Mouse (Mus musculus): ENCODE measurements around the gene Defa35. TPM values are rescaled to one million over a fixed set of nuclear protein-coding genes. Genes with fewer than 3 reads are reported as not detected.
"Not testable (repeated sequence)": the region's sequence is repeated elsewhere in the genome, so short reads cannot be mapped to it uniquely, and the experiment has no call there.

Gene Defa35
- not detected in 2 replicates for polyA plus RNA-seq (2016; fragmentation: Nextera tagmentation; extraction: Ambion mirVana)

- not testable (repeated sequence) for H3K4me3 ChIP-seq; H3K9me3 ChIP-seq; H3K36me3 ChIP-seq (replicated peaks); DNase-seq (ENCODE audit: low spot score); H3K27me3 ChIP-seq (replicated peaks; ENCODE audit: low read depth, poor library complexity, severe bottlenecking); H3K27ac ChIP-seq (replicated peaks); H3K4me1 ChIP-seq
- WGBS: 73% methylated on average over 1 of the region's 1 CpGs
These were observed at the start of gene Defa35 for GRCm38 (mm10) chr8:21064738-21065137. Gene Defa35, plus strand, starts transcription at chr8:21065038.

DNA sequence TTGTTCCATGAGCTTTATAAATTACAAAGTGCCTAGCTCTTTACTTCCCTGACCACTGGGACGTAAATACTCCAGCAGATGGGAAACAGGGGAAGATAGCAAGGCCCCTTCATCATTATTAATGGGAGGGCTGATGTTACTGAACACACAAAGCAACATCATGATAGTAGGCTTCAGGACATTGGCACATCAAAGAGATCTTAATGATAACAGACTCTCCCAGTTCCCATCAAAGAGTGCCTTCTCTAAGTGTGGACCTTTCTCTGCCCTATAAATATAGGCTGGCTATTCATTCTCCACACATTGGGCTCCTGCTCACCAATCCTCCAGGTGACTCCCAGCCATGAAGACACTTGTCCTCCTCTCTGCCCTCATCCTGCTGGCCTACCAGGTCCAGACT, 39.6 kb upstream of the Defa35 start, which contains the start of gene Defa21:
TSS of gene Defa21 (plus strand) at position 301 of the 400 bp plus-strand sequence.
- H3K27me3 ChIP-seq (replicated peaks; ENCODE audit: low read depth, poor library complexity, severe bottlenecking); H3K4me1 ChIP-seq; H3K4me3 ChIP-seq; H3K9me3 ChIP-seq; H3K36me3 ChIP-seq (replicated peaks); DNase-seq (ENCODE audit: low spot score); H3K27ac ChIP-seq (replicated peaks): not testable (repeated sequence)
- WGBS: no CpG with 5 or more reads among the region's 1 CpGs

GRCm38 (mm10) chr8:21054747-21055146, 10.1 kb upstream of the Defa35 start, which contains the start of gene Defa23:
Gene Defa23, plus strand, starts transcription at chr8:21055047.
- not testable (repeated sequence) for H3K4me3 ChIP-seq; H3K27me3 ChIP-seq (replicated peaks; ENCODE audit: low read depth, poor library complexity, severe bottlenecking); H3K9me3 ChIP-seq; H3K27ac ChIP-seq (replicated peaks); H3K4me1 ChIP-seq; DNase-seq (ENCODE audit: low spot score); H3K36me3 ChIP-seq (replicated peaks)
- no CpG with 5 or more reads among the region's 1 CpGs for WGBS

- DNase-seq (ENCODE audit: low spot score); H3K36me3 ChIP-seq (replicated peaks); H3K4me3 ChIP-seq; H3K4me1 ChIP-seq; H3K27me3 ChIP-seq (replicated peaks; ENCODE audit: low read depth, poor library complexity, severe bottlenecking); H3K9me3 ChIP-seq; H3K27ac ChIP-seq (replicated peaks): not testable (repeated sequence)
These were observed 19.3 kb downstream of the Defa35 start, which contains the start of gene Defa25 for GRCm38 (mm10) chr8:21084142-21084541. Gene Defa25, plus strand, starts transcription at chr8:21084442.

DNA sequence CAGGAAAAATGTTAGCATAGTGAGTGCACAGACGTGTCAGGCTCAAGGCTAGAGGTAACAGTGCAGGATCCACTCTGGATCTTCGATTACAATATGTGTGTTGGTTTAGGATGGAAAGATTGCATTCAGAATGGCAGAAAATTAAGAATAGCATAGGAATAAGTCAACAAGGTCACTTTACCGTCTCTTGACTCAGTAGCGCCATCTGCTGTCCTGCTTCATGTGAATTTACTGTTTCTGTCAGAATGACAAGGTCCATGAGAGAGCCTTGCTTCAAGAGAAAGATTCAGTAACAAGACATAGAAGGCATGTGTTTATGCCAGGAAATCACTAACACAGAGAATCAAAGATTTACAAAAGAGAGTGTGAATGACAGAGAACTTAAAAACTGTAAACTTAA, 28.3 kb downstream of the Defa35 start:
- H3K36me3 ChIP-seq (replicated peaks): no peaks in the 10 kb centered on the region
- no peaks in the 10 kb centered on the region for H3K27me3 ChIP-seq (replicated peaks; ENCODE audit: low read depth, poor library complexity, severe bottlenecking)
- H3K9me3 ChIP-seq: peaks cover 12% of the 10 kb centered on the region; the same call in 1 of the 2 replicates
- H3K4me1 ChIP-seq: no peaks in the 10 kb centered on the region
- no peak overlapping the region for H3K27ac ChIP-seq (replicated peaks)
- DNase-seq (ENCODE audit: low spot score): no peak
- WGBS: 38% methylated on average over 4 of the region's 4 CpGs
- no peak overlapping the region for H3K4me3 ChIP-seq

- H3K27me3 ChIP-seq (replicated peaks; ENCODE audit: low read depth, poor library complexity, severe bottlenecking); H3K36me3 ChIP-seq (replicated peaks); H3K4me3 ChIP-seq; H3K27ac ChIP-seq (replicated peaks); H3K4me1 ChIP-seq; DNase-seq (ENCODE audit: low spot score): not testable (repeated sequence)
- WGBS: 92% methylated on average over 1 of the region's 2 CpGs
- H3K9me3 ChIP-seq: peaks cover 19% of the 10 kb centered on the region; the same call in 1 of the 2 replicates
These were observed 31.1 kb downstream of the Defa35 start, which contains the start of gene Gm14851 for GRCm38 (mm10) chr8:21095950-21096349. Gene Gm14851, minus strand, starts transcription at chr8:21096050.

Other genes with a start within 250 kb of the Defa35 start
- gene Defb33, start 172.4 kb upstream of the Defa35 start, polyA plus RNA-seq (2016; fragmentation: Nextera tagmentation; extraction: Ambion mirVana): not detected in 2 replicates
- gene Gm15056, start 162.4 kb upstream of the Defa35 start, polyA plus RNA-seq (2016; fragmentation: Nextera tagmentation; extraction: Ambion mirVana): not detected in 2 replicates
- not detected in 2 replicates for gene Gm6040, start 143.0 kb upstream of the Defa35 start, polyA plus RNA-seq (2016; fragmentation: Nextera tagmentation; extraction: Ambion mirVana)
- gene AY761185, start 120.3 kb upstream of the Defa35 start, polyA plus RNA-seq (2016; fragmentation: Nextera tagmentation; extraction: Ambion mirVana): not detected in 2 replicates
- gene Defa21, start 39.5 kb upstream of the Defa35 start, polyA plus RNA-seq (2016; fragmentation: Nextera tagmentation; extraction: Ambion mirVana): not detected in 2 replicates
- gene Defa23, start 10.0 kb upstream of the Defa35 start, polyA plus RNA-seq (2016; fragmentation: Nextera tagmentation; extraction: Ambion mirVana): not detected in 2 replicates
- gene Defa25, start 19.4 kb downstream of the Defa35 start, polyA plus RNA-seq (2016; fragmentation: Nextera tagmentation; extraction: Ambion mirVana): not detected in 2 replicates
- not detected in 2 replicates for gene Gm14851, start 31.0 kb downstream of the Defa35 start, polyA plus RNA-seq (2016; fragmentation: Nextera tagmentation; extraction: Ambion mirVana)
- not detected in 2 replicates for gene Defa30, start 69.6 kb downstream of the Defa35 start, polyA plus RNA-seq (2016; fragmentation: Nextera tagmentation; extraction: Ambion mirVana)
- gene Defa22, start 97.2 kb downstream of the Defa35 start, polyA plus RNA-seq (2016; fragmentation: Nextera tagmentation; extraction: Ambion mirVana): not detected in 2 replicates
- gene Defa31, start 126.6 kb downstream of the Defa35 start, polyA plus RNA-seq (2016; fragmentation: Nextera tagmentation; extraction: Ambion mirVana): not detected in 2 replicates
- not detected in 2 replicates for gene Gm15293, start 136.5 kb downstream of the Defa35 start, polyA plus RNA-seq (2016; fragmentation: Nextera tagmentation; extraction: Ambion mirVana)
- gene Gm15292, start 184.7 kb downstream of the Defa35 start, polyA plus RNA-seq (2016; fragmentation: Nextera tagmentation; extraction: Ambion mirVana): not detected in 2 replicates

All from embryonic facial prominence, embryonic 10.5 days (tissue).